Mouse (Mus musculus): ENCODE data around the gene Ifnar1. TPM values are rescaled to one million over a fixed set of nuclear protein-coding genes. Genes with fewer than 3 reads are reported as not detected.
A peak's percentile ranks its signal among the peaks of the same experiment; 100 is the strongest.

Ifnar1 gene
- total RNA-seq, 2 experiments from 2014 or later: 11.3 to 15.4 TPM

DNA sequence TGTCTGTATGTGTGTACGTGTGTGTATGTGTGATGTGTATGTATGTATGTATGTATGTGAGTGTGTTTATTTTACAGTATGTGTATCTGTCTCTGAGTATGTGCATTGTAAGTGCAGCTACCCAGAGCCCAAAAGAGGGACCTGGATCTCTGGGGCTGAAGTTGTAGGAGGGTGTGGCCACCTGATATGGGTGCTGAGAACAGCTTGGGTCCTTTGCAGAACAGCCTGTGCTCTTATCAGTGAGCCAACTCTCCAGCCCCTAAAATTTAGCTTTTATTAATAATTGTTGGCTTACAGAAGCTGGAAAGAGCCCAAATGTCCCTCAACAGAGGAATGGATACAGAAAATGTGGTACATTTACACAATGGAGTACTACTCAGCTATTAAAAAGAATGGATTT, 58.6 kb downstream of the Ifnar1 start:
- DNase-seq: no peak

DNA sequence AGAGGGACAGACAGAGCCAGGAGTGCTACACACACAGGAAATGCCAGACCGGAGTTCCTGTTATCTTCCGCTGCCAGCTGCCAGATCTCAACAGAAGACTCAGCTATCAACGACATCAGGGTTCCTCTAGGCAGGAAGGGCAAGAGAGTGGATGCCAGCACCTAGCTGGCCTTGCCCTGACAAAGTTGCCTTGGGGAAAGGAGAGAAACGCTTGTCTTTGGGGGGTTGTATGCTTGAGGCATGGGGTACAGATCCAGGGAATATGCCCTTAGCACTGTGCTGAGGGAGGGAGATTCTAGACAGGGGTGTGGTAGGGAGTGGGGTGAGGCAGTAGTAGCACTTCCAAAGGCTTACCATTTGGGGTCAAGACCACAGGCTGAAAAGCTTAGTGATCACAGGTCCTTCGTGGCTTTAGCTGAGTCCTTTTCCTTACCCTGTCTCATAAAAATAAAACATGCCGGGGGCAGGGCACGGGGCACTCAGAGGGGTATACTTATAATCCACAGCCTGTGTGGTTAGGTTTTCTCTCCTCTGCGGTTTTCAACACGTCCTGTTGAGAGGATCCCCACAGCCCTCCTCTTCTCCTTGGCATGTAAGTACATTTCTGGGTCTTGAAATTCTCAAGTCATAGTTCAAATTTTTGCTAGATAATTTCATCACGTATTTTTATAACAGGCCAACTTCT, 60.7 kb downstream of the Ifnar1 start:
- DNase-seq: no peak

DNA sequence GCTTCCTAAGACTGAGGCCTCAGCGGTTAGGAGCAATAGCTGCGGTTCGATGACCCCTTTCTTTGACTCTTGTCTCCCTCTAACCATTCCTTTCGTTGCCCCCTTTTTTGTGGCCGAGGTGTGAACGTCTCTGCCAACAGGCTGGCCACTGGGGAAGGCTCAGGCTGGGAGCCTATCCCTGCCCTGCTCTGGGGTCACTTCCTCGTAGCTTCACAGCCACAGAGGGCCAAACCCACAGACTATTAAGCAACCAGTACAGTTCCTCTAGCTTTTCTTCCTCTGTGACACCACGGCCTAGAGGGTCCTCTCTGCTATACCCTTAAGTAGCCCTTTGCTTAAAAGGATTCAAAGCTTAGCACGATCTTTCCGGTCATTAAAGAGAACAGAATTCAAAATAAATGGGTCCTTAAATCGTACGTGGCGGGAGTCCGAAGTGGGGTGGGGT, 61.4 kb downstream of the Ifnar1 start:
- DNase-seq: no peak

DNA sequence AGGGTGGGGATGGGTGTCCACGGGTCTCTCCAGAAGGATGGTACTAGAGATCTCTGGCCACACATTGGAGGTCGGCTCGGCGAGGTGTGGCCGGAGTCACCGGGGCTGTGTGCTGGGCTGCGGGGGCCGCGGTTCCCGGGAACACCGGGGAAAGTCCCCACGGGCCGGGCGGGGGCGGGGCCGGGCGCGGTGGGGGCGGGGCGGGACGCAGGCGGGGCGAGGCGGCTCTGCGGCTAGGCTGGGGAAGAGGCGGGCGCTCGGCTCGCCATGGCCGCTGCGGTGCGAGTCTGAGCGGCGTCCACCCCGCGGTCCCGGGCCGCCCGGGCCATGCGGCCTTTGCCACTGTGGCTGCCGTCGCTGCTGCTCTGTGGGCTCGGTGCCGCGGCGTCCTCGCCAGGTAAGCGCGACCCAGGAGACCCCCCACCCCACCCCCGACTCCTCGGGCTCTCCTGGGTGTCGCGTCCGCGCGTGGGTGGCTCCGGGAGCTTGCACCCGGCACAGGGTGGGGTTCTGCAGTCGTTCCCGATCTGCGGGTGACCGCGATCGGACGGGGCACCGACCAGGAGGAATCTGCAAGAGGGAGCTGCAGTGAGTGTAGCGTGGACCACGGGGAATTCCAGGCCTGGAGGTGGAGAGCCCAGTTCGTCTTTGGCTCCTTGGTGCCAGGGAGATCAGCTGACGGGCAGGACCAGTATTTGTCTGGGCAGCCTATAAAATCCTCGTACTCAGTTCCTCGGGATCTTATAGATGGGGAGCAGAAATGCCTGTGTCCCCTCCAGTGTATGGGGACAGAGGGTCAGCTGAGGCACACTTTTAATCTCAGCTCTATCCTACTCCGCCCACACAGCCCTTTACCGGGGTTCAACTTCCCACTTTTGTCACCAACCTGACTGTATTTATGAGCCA, 62.1 kb downstream of the Ifnar1 start, which contains the start of gene Ifngr2:
Ifngr2 (plus strand) TSS at position 237 of the 906 bp plus-strand sequence.
- DNase-seq: peak; percentile 79

DNA sequence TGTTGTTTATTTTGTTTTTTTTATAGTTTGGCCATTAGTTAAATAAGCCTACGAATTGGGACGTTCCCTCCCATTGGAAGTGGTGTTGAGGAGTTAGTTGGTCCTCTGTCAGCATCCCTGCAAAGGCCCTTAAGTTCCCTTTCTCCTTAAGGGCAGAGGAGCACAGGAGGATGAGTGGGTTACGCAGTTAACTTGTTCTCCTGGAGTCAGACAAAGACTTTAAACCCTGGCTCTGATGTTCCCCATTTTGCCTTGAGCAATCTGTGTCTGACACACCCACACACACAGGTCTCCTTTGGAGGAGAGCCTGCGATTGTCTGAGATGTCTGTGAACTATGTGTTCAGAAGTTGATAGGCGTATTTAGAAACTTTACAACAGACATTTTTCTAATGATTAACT, 62.9 kb downstream of the Ifnar1 start:
- no peak for DNase-seq

DNA sequence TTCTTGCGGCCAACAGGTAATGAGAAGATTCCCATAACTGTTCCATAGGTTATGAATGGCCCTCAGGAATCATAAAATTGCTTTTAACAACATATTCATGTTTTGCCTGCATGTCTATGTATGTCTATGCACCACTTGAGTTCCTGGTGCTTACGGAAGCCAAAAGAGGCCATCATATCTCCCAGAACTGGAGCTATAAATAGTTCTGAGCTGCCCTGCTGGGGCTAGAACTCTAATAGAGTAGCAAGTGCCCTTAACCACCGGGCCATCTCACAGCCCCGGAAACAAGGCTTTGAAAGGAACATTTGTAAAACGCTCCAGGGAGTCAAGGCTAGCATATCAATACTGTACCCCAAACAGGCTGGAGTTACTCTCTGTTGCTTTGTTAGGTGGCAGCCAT, 63.5 kb downstream of the Ifnar1 start:
- DNase-seq: no peak

DNA sequence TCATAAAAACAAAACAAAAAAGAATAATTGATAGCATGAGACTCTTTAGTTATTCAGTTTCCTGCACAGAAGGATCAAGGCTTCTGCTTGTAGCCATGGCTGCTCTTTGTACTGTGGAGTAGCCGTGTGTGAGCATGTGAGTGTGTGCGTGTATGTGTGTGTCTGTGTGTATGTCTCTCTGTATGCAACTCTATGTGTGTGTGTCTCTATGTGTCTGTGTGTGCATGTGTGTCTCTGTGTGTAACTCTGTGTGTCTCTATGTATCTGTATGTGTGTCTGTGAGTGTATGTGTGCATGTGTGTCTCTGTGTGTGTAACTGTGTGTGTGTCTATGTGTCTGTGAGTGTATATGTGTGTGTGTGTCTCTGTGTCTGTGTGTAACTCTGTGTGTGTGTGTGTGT, 64.0 kb downstream of the Ifnar1 start:
- no peak for DNase-seq

DNA sequence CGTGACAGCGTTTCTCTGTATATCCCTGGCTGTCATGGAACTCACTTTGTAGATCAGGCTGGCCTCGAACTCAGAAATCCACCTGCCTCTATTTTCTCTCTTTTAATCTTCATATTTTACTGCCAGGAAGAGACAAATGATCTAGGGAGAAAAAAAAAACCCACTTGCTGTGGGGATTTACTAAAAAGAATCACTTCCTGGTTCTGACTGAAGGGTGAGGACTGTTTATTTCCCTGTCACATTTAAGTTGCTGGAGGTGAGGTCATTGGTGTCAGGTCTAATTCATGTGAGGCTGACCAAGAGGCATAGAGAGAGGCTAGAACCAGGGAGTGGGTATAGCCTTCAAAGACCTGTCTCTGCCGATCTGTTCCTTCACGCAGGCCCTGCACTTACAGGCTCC, 64.6 kb downstream of the Ifnar1 start:
- DNase-seq: no peak

DNA sequence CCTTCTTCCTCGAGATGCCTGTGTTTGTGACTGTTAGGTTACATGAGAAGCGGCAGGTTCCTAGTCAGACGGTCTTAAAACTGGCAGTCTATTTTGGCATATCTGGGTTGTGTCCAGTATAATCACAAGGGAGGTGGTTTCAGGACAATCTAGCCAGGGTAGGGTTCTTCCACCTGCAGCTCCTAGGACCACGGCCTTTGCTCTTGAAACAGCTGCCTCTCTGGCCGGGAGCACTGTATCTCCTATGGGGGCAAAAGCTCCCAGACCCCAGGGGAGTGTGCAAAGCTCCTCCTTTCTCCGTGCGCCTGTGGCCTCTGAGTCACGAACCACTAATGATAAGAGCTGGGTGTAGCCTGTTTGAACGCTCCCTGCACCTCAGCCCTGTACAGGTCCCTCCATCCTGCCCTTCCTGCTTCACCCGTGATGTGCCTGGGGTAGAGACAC, 66.1 kb downstream of the Ifnar1 start:
- no peak for DNase-seq

DNA sequence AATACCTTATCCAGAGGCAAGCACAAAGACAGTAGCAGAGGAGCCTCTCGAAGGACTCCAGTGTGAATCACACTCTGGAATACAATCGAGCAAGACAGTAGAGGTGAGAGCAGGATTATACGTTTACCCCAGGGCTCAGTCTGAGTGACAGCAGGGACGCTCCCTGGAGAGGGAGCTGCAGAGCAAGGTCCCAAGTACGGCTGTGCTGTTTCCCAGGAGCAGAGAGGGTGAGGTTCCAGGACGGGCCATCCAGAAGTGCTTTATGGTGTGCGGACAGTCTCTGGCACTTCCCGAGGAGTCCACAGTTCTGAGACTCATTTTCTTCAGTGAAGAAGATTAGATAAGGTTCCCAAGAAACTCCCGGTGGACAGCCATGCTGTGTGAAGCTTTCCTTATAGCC, 67.0 kb downstream of the Ifnar1 start:
- no peak for DNase-seq

DNA sequence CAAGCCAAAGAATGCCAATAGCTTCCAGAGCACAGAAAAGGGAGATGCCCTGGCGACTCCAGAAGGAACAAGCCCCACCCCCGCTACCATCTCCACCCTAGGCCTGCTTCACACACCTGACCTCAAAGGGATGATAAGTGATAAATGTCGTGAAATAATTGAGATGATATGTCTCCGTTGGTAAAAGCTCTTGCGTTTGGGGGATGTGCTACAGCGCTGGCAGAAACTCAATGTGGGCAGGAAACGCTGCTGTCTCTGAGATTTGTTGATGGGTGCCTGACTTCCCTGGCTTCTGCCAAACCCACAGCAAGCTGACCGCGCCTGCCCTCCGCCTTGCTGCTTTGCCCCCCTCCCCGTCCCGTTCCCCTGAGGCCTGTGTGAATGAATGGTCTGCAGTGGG, 68.6 kb downstream of the Ifnar1 start:
- no peak for DNase-seq

DNA sequence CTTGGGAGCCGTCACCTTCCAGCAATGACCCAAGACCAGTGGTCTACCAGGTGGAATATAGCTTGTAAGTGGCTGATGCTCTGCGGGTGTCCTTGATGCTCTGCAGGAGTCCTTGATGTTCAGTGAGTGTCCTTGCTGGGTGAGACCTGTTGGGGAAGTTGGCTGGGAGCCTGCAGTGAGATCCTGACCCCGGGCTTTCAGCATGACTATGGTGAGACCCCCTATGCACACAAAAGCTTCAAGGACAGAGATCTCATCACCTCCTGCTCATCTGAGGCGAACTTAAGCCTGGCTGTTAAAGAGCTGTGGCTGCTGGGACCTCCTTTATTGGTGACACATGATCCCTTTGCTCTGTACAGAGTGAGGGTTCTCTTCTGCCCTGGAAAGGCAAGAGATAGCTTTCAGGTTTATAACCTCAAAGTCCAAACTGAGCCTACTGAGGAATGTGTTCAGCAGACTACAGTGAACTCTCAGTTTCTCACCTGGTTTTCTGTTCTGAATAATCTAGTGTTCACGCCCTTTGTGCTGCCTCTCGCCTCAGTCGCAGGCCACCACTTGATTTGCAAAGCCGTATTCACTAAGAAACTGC, 70.1 kb downstream of the Ifnar1 start:
- DNase-seq: no peak

DNA sequence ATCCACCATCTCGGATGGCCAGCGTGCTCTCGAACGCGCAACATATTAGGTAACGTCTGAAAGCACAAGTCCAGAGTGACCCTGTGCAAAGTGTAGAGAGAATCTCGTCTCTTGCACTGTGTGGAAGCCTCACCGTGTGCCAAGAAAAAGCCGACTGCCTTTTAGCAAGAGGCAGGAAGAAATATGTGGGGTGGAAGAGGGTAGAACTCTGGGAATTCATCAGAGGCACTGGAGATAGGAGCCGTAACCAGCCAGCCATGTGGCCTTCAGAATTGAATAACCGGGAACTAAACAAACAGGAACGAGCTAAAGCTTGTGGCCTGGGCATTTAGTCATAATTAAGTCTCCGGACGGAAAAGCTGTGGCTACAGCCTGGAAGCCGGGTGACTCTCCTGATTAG, 71.6 kb downstream of the Ifnar1 start:
- no peak for DNase-seq

Small RNAs within 50 kb of the gene (microRNA-seq; reads per million reads assigned to microRNA genes)
- 0 reads per million in 2 experiments for gene Mir6367 (ENCODE audit: borderline replicate concordance in 2 of 2)

Other genes with a start within 250 kb of the Ifnar1 start
- gene Olig1, start 215.5 kb upstream of the Ifnar1 start, total RNA-seq (2021): not detected
- gene Ifnar2, start 112.5 kb upstream of the Ifnar1 start, total RNA-seq (2021): 1 to 10 TPM; 7.1 to 10.0 TPM
- gene Gm21970, start 93.5 kb upstream of the Ifnar1 start, total RNA-seq (2021): not detected
- gene Il10rb, start 79.1 kb upstream of the Ifnar1 start, total RNA-seq (2021): 1 to 10 TPM; 5.0 to 6.3 TPM
- gene Ifngr2, start 61.8 kb downstream of the Ifnar1 start, total RNA-seq (2021): 10 to 100 TPM; 50.5 to 71.4 TPM
- 10 to 100 TPM; 18.2 to 18.5 TPM for gene Tmem50b, start 112.6 kb downstream of the Ifnar1 start, total RNA-seq (2021)
- gene Dnajc28, start 133.8 kb downstream of the Ifnar1 start, total RNA-seq (2021): 10 to 100 TPM; 11.8 to 12.7 TPM
- 10 to 100 TPM; 49.2 to 56.0 TPM for gene Gart, start 161.7 kb downstream of the Ifnar1 start, total RNA-seq (2021)
- 10 to 100 TPM; 89.3 to 90.5 TPM for gene Son, start 162.3 kb downstream of the Ifnar1 start, total RNA-seq (2021)
- gene Donson, start 203.5 kb downstream of the Ifnar1 start, total RNA-seq (2021): 1 to 10 TPM in 1 of 2 experiments, under 1 TPM in 1; 0.84 to 1.1 TPM
- gene Cryzl1, start 243.7 kb downstream of the Ifnar1 start, total RNA-seq (2021): 10 to 100 TPM; 12.1 to 20.0 TPM
- 10 to 100 TPM; 55.3 to 60.5 TPM for gene Itsn1, start 244.0 kb downstream of the Ifnar1 start, total RNA-seq (2021)